Mouse (Mus musculus): ENCODE results near the gene Orc3. TPM values are rescaled to one million over a fixed set of nuclear protein-coding genes. Genes with fewer than 3 reads are reported as not detected.

The Orc3 gene
- total RNA-seq (2021): 10 to 100 TPM; 36.5 to 38.5 TPM

DNA sequence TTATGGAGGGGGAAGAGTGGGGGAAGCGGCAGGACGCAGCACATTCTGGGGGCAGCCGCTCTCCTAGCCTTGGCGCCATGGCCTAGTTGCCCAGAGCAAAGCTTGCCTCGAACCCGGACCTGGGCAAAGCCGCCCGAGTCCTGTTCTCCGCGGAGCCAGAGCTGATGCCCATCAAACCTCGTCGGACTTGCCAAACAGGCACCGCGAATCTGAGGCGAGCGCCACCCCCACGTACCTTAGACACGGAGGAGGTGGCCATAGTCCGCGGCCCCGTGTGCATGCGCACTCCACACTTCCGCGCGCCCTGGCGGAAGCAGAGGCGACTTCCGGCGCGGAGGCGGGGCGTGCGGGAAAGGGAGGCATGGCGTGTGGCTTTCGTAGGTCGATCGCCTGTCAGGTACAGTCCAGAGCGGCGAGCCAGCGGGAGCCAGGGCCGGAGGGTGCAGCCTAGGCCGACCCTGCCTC, at the start of gene Orc3, which contains the start of gene Rars2:
TSS of gene Orc3 (minus strand) at position 315 of the 465 bp plus-strand sequence.
TSS of gene Rars2 (plus strand) at position 328 of the 465 bp plus-strand sequence.
- intact Hi-C loops (cut with DNase I): loop anchor here (2.0 to 10.0 kb wide), 4 partner anchors 62 to 610 kb away; partner anchors contain the start of genes Akirin2, C9orf72, Slc35a1 and Zfp292
- DNase-seq: peak; percentile 92 to 93

DNA sequence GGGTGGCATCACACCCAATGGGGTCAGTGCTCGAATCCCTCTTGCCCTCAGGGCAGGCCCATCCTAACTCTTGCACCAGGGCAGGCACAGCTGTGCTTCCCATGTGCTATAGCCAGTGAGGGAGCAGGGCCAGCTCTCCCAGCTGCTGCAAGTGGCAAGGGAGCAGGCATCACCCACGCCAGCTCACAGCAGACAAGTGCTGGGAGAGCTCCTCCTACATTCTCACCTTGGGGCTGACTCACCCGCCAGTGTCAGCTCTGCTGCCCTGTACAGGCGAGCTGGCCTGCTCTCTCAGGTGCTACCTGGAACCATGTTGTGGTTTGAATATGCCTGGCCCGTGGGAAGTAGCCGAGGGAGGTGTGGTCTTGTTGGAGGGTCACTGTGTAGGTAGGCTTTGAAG, 47.2 kb upstream of the Orc3 start:
- no peak for DNase-seq
- intact Hi-C loops (cut with DNase I): no loop called here

DNA sequence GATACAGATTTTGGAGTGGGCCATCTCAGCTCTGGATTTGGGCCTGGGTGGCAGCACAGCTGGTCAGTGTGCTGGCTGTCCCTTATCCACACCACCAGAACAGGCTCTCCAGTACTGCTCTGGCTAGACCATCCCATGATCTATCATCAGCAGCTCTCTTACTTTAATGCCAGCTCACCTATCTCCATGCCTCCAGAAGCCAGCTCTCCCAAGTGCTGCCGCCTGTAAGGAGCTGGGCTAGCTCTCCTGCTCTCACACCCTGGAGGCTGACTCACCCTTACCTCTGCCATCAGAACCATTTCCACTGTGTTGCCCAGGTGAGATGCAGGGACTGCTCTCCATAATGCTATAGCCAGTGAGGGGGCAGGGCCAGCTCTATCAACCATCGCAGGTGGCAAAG, 46.8 kb upstream of the Orc3 start:
- no peak for DNase-seq
- intact Hi-C loops (cut with DNase I): no loop called here

DNA sequence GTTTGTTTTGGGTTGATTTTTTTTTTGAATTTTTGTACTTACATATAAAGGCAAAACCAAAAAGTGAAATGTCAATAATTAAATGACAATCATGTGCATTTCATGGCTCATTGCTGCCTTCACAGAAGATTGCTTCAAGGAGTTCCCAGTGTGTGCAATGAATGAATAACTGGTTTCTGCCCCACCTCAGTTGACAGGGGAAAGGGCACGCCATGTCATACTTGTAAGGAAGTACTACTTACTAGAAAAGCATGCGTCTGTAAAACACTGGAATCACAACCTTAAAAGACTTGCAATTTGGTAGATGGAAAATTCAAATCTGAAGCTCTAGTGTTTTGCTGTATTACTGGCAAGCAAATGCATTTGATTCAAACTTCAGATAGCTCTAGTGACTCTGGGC, 44.3 kb upstream of the Orc3 start:
- intact Hi-C loops (cut with DNase I): no loop called here
- DNase-seq: no peak

DNA sequence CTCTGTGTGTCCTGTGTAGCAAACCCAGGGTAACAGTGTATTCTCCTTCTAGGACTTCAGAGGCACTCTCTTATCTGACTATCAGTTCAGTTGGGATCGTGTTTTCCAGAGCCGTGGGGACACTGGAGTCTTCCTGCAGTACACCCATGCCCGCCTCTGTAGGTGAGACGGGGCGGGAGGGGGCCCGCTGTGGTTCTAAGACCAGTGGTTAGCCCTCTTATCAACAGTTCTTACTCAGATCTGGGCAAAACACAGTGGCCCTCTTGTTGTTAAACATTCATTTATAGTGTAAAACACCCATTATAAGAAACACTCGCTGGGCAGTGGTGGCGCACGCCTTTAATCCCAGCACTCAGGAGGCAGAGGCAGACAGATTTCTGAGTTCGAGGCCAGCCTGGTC, 41.4 kb upstream of the Orc3 start:
- no peak for DNase-seq
- intact Hi-C loops (cut with DNase I): no loop called here

DNA sequence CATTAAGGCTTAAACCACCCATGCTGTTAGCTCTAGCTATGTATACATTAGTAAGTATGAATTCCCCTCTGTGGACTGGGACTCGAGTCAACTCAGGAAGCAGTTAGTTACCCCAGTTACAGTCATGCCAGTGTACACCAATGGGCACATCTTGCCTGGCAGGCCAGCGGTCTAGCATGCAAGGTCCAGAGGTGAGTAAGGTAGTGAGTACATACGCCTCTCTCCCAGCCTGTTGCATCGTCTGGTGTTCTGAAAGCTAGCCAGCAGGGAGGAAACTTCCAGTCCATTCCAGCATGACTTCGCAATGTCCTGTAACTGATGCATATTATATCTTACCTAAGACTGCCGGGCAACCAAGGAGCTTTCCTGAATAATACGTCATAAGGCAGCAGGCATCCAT, 38.4 kb upstream of the Orc3 start:
- DNase-seq: no peak
- intact Hi-C loops (cut with DNase I): no loop called here

DNA sequence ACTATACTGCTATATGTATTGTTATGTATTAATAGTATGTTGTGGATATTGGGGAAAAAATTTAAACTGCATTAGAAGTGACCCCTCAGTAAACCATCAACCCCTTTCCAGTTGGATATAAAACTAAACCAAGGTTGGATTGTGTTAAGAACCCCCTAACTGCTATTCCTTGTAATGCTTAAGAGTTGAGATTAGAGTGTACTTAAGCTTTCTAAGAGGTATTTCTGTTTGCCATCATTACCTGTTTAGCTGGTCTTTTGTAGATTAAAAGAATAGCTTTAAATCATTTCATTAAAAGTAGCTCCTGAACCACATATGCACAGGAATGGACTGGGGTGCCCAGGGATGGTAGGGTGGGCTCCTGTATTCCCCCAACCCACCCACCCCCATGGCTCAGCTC, 30.0 kb upstream of the Orc3 start:
- no peak for DNase-seq
- intact Hi-C loops (cut with DNase I): no loop called here

DNA sequence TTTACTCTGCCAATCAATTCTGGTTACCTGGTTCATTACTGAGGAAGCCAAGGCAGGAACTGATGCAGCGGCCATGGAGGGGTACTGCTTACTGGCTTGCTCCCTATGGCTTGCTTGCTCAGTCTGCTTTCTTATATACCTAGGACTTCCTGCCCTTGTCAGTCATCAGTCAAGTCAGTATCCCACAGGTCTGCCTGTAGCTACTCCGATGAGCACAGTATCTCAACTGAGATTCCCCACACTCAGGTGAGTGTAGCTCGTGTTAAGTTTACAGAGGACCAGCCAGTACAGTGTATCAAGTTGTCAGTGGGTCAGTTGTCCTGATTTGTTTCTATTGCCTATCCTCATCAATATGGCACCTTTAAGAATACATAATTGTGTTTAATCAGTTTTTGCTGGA, 26.0 kb upstream of the Orc3 start:
- no peak for DNase-seq
- intact Hi-C loops (cut with DNase I): no loop called here

DNA sequence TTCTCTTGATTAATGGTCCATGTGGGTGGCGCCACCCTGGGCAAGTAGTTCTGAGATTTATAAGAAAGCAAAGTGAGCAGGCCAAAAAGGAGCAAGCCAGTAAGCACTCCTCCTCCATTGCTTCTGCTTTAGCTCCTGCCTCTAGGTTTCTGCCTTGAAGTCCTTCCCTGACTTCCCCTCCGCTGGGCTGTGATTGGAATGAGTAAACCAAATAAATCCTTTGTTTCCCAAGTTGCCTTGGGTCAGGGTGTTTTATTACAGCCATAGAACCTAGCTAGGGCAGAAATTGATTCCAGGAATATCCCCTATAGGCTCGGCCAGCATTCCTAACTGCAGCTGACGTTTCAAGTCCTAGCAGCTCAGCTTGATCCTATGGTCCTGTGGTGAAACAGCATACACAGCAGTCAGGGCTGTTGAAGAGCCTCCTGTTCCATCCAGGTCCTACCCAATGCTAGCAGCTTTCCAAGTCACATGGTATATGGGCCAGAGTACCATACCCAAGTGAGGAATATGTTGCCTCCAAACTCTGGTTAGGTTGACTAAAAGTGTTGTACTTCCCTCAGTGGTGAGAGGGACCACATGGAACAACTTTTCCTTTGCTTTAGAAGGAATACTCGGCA, 25.1 kb upstream of the Orc3 start:
- intact Hi-C loops (cut with DNase I): no loop called here
- no peak for DNase-seq

DNA sequence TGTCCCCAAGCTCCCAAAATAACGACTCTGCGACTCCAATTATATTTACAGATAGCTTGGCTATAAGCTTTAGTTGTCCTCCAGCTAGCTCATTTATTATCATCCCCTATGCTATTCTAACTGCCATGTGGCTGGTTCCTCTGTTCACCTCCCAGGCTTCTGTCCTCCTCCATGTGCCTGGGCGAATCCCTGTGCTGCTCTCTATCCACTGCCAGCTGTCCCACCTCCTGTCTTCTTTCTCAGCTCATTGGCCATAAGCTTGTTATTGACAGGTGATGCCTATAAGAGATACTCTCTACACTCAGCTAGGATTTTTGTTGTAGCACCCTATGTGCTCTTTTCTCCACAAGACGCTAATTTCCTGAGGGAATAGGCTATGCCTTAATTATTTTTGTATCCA, 23.1 kb upstream of the Orc3 start:
- intact Hi-C loops (cut with DNase I): no loop called here
- DNase-seq: no peak

DNA sequence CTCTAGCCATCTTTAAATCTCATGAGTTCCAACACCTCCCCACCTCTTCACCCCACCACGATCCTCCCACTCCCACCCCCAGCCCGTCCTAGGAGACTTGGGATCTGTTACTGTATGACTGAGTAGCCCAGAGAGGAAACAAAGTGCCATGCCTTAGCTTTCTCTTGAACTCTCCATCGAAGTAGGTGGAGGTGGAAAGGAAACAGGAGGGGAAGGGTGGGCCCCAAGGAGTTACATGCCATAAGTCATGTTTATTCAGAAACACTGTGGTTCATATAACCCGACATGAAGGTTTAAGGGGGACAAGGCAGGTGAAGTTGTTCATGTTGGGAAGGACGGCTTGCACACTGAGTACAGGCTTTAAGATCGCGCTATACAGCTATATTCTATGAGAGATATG, 22.6 kb upstream of the Orc3 start:
- no peak for DNase-seq
- intact Hi-C loops (cut with DNase I): no loop called here

DNA sequence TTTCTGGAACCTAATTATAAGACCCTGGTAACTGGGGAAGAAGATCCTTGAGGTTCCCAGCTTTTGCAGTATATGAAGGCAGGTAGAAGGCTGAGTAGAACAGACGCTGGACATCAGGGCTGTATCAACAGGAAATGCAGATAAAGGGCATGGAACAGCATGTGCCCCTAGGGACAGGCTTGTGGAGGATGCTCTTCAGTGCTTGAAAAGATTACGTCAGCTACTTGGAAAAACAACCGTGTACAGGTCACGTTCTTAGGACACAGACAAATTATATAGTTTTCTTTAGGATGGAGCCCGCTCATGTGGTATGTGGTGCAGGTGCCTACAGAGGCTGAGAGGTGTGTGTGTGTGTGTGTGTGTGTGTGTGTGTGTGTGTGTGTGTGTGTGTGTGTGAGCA, 21.3 kb upstream of the Orc3 start:
- intact Hi-C loops (cut with DNase I): no loop called here
- no peak for DNase-seq

DNA sequence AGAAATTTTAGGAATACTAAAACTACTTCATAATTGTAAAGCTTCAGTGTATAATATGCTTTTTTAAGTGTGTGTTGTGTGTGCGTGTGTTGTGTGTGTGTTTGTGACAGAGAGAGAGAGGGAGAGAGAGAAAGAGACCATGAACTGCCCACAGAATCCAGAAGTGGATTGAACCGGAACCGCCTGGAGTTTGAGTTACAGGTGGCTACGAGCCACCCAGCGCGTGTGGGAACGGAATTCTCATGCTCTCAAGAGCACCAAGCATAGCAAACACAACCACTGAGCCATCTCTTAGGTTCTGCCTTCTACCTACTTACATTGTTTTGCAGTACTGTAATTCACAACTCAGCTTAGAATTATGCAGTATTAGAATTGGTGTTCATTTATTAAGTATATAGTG, 19.4 kb upstream of the Orc3 start:
- intact Hi-C loops (cut with DNase I): no loop called here
- no peak for DNase-seq

DNA sequence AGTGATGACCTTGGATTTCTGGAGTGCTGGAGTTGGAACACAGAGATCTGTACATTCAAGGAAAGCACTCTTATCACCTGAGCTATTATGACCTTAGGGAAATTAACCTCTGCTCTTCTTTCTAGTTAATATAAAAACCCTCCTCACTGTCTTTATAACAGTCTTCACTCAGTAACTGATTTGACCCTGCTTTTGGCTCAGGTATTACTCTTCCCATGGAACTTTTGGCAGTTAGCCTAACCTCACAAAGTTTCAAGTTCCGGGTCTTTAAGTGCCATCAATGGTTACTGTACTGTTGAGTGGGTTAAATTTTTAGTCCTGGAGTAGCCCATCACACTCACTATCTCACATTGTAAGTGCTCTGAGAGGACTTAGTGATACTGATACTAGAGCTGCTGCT, 15.2 kb upstream of the Orc3 start:
- intact Hi-C loops (cut with DNase I): no loop called here
- no peak for DNase-seq

DNA sequence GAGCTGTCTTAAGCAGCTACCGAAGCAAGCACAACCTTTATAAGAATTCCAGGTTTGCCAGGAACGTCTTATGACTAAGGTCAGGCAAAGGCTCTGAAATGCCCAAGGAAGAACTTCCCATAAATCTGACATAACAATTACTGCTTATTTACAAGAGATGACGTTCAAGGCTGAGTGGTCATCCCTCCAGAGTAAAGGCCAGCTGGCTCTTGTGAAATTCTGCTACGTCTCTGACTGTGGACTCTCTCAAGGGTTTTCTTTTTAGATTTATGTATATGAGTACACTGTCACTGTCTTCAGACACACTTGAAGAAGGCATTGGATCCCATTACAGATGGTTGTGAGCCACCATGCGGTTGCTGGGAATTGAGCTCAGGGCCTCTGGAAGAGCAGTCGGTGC, 11.7 kb upstream of the Orc3 start:
- intact Hi-C loops (cut with DNase I): no loop called here
- no peak for DNase-seq

DNA sequence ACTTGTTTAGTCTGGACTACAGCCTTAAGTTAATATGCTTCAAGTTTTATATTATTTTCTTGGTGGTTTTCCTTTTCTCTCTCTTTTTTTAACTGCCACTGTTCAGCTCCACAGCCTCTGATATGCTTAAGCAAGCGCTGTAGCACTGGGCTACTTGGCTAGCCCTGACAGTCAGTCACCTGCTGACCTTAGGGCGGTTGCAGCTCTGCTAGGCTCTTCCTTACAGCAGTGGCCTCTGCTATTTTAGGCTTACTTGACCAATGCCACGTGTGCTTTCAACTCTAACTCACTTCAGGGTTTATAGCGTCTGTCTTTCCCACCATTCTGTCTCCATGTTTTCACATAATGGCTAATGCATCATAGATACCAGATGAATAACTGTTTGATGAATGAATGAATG, 10.8 kb upstream of the Orc3 start:
- intact Hi-C loops (cut with DNase I): no loop called here
- no peak for DNase-seq

DNA sequence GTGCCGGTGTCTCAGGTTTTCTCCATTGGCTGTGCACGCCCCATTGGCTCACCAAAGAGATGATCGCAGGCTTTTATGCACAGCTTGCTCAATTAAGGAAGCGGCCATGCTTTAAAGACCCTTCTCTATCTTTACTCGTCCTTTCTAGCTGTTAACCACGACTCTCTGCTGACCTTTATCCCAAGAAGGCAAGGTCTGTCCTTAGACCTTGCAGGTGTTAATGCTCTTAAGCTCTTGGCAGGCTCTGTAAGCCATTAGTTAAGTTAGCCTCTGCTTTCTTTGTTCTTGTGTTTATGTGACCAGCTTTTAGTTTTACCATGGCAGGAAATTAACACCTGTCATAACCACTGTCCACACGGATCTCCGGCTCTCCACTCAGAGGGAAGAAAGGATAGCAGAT, 1.4 kb upstream of the Orc3 start:
- no peak for DNase-seq
- intact Hi-C loops (cut with DNase I): loop anchor here (10.0 kb wide), 2 partner anchors 269 to 609 kb away; partner anchors contain the start of genes C9orf72 and Zfp292

DNA sequence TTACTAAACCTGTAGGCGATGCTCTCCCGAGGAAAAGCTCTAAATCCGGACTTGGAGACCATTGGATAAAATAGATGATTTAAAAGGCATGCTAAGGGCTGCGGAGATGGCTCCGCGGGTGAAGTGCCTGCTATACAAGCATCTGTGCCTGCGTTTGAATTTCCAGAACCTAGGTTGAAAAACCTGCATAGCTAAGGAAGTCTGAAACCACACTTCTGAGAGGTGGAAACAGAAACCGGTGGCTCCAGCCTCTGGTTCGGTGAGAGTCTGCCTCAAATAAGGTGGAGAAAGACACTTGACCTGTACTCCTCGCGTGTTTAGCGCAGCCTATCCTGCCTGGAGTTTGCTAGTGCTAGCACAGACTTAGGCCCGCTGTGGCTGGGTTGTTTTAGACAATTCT, 559 bp upstream of the Orc3 start:
- intact Hi-C loops (cut with DNase I): loop anchor here (2.0 to 10.0 kb wide), 3 partner anchors 71 to 609 kb away; partner anchors contain the start of genes C9orf72, Slc35a1 and Zfp292
- DNase-seq: no peak

DNA sequence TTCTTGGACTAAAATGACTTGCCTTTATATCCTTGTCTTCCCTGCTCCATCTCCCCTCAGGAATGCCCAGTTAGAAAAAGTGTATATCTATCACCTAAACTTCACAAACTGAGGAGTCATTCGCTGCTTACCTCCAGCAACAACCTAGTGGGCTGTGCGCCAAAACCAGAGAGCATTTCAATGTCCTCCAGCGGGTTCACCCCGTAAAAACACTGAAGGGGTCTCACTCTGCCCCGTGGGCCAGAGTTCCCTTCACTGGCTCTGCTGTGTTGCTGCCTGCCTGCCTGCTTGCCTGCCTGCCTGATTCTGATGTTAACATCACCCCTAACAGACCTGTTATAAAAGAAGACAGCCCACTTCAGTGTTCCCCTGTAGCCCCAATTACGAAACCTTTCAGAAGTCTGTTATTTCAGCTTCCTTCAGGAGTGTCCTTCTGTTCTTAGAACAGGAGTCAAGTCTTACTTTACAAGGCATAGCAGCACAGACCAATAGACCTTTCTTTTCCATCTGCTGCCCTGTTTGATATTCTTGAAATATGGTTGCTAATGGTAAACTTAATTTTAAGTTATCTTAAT, 1.1 kb downstream of the Orc3 start:
- DNase-seq: no peak
- intact Hi-C loops (cut with DNase I): loop anchor here (2.0 to 10.0 kb wide), 4 partner anchors 61 to 611 kb away; partner anchors contain the start of genes Akirin2, C9orf72, Slc35a1 and Zfp292

DNA sequence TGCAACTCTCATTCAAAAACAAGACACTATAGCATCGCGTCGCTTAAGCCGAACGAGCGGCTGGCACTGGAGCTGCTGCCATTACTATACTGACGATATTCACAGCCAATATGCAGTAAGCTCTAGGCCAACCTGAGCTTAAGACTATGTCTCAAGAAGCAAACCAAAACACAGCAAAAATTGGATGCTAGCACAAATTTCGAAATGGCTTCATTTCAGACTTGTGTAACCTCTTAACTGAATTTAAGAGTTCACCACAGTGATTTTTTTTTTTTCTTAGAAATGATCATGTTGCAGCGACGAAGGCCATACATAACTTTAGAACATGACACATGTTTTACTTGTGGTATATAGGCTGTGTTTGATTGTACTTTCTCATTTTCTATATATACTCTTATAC, 8.1 kb downstream of the Orc3 start:
- intact Hi-C loops (cut with DNase I): no loop called here
- DNase-seq: no peak

DNA sequence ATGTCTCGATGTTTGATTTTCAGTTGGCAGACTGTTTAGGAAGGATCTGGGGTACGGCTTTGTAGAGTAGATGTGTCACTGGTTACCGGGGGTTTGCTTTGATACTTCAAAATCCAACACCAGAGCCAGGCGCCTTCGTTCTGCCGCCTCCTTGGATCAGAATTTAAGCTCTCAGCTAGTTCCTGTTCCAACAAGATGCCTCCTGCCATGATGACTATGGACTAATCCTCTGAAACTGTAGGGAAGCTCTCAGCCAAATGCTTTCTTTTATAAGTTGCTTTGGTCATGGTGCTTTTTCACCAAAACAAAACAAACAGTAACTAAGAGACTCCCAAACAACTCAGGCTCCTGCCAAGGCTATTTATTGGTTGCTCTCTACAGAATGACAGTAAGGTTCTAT, 11.6 kb downstream of the Orc3 start:
- DNase-seq: no peak
- intact Hi-C loops (cut with DNase I): no loop called here

DNA sequence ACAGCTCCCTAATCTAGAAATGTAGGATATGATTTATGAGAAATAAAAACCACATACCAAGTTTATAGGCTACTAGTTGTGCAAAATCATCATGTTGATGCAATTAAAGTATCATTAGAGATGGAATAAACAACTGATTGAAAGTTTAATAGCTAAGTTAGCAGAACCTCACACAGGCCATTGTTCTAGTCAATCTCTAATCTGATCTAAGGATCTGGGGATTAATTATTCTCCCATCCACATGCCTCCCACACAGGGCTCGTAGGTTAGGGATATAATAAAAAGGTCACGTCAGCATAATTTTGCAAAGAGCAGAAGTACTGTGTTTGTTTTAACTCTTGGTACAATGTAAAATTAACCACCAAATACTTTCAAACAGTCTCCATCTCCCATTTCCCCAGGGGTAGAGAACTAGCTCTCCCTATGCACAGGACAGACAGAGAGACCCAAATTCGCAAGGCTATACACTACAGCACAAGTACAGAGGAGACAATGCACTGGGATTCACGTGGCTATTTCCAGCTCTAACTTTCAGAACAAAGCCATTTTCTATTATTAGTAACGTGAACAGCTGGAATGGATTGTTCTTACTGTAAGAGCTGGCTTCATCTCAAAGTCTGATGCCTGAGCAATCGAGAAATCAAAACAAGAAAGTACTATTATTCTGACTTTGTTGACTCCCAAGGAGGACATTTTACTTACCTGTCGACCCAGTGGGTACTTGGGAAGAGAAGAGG, 29.7 kb downstream of the Orc3 start:
- no peak for DNase-seq
- intact Hi-C loops (cut with DNase I): no loop called here

All from heart, postnatal 36 days (tissue).